Mouse (Mus musculus): ENCODE measurements around the gene Fpgs. TPM values are rescaled to one million over a fixed set of nuclear protein-coding genes. Genes with fewer than 3 reads are reported as not detected.
A peak's percentile ranks its signal among the peaks of the same experiment; 100 is the strongest.

The Fpgs gene
- 10 to 100 TPM in 1 of 2 experiments, 1 to 10 TPM in 1; 9.3 to 11.0 TPM for total RNA-seq (2021)

DNA sequence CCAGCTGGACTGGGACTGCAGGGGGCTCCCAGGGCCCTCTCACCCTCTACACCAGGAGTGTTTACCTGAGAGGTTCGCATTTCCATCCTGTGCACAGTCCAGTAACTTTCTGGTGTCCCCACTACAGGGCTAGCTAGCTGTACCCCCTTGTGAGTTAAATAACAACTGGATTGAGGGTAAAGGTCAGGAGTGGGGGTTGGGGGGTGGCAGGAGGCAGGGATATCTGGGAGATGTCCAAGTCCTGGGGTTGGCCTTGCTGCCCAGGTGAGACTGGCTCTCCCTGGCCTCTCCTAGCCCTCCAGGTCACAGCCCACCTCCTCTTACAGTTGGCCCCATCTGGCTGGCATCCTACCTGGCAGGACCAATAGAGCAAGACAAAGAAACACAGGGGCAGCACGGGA lies at the start of gene Fpgs:
Gene Fpgs, minus strand, starts transcription at position 125 of the 401 bp plus-strand sequence.
- no peak for DNase-seq

DNA sequence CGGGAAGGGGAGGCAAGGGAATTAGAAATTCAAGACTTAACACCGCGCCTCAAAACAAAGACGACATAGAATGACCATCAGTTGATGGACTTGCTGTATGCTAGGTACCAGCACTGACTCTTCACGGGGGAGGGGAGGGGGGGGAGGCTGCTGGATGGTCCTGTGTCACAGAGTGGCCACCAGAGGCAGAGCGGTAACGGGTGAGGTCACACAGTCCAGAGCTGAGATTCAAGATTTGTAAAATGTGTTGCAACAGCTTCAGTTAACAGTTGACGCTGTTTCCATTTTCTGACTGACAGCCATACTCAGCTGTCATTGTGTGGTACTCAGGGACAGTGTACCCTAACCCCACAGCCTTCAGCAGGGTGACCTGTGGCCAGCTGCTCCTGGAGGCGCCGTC lies 48.2 kb upstream of the Fpgs start:
- no peak for DNase-seq

DNA sequence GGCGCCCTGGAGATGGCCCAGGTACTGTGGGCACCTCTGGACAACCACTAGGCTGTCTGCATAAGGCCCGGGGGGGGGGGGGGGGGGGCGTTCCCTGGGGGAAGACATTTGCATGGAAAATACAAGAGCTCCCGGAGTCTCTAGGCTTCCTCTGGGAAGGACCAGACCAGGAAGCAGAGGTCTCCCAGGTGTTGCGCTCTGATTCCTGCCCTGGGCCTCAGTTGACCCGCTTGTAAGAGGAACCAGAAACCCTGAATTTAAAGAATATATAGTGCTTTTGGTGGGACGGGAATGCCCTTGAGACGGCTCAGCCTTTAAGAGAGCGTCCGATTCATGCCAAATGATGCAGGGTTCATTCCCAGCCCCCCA lies 47.7 kb upstream of the Fpgs start:
- DNase-seq = no peak

DNA sequence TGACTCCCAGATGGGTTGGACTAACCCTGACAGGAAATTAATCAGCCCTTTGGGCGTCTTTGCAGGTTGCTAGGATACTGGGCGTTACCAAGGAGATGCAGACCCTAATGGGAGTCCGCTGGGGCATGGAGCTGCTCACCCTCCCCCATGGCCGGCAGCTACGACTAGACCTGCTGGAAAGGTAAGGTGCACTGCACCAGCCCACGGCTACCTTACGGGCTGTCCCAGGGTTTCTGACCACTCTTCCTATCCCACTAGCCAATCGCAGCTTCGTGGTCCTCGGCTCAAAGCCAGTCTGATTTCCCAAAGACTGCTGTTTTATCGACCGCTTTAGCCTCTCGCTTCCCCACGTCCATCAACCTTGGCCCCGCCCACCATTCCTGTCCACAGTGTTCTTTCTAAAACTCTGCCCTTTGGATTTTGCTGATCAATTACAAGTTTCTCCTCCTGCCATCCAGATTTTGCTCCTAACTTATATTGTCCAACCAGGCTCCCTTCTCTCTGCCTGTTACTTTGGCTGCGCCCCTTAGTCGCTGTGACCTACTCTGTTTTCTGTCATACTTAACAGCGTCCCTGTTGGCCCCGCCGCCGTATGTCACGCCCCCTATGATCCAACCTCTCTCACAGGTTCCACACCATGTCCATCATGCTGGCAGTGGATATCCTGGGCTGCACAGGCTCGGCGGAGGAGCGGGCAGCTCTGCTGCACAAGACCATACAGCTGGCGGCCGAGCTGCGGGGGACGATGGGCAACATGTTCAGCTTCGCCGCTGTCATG lies 47.1 kb upstream of the Fpgs start:
- no peak for DNase-seq

DNA sequence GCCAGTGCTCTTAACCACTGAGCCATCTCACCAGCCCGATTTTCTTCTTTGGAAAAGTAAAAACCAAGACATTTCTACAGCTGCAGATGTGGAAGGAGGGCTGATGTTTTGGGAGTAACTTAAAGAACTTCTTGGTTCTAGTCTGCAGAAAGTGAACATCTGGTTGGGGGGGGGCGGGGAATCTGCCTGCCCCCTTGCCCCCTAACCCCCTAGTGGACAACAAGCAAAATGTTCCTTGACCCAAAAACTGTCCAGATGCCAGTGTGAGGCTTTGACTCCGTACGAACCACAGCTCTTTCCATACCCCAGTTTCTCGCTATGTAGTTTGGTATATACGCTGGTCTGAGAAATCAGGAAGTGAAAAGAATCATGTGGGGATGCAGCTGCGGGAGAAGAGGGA lies 46.3 kb upstream of the Fpgs start:
- no peak for DNase-seq

DNA sequence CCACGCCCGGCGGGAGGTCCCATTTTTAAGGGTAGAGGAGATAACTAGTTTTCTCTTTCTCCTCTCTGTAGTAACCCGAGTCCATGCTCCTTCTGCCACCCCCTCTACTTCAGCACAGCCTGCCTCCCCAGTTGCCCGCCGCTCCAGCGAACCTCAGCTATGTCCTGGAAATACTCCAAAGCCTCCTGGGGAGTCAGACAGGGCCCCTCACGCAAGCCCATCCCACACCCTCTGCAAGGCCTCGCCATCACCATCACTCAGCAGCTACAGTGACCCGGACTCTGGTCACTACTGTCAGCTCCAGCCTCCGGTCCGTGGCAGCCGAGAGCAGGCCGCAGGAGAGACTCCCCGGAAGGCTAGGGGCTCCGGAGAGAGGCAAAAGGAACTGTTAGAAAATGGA lies 45.1 kb upstream of the Fpgs start:
- no peak for DNase-seq

DNA sequence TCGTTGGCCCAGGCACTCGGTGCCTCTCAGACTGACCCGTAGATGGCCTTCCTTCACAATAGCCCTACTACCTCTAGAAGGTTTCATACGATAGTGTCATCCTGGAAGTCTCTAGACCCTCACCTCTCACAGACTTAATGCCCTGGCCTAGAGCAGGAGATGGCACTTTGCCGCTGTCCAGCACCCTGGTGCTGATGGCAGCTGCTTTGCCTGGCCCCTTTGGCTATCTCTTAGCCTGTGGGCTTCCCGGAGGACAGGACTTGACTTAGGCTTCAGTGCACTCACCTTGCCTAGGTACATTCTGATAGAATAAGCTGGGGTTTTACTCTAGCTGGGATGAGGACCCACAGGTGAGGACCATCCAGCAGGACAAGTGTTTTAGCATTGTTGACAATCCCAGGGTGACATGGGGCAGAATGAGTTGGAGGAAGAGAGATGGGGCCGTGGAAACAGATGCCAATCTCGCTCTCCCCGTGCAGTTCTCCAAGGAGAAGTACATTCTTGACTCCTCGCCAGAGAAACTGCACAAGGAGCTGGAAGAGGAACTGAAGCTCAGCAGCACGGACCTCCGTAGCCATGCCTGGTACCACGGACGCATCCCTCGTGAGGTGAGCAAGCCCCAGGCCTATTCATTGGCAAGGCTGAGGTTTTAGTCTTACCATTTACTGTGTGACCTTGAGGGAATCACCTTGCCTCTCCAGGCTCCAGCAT lies 40.5 kb upstream of the Fpgs start:
- no peak for DNase-seq

DNA sequence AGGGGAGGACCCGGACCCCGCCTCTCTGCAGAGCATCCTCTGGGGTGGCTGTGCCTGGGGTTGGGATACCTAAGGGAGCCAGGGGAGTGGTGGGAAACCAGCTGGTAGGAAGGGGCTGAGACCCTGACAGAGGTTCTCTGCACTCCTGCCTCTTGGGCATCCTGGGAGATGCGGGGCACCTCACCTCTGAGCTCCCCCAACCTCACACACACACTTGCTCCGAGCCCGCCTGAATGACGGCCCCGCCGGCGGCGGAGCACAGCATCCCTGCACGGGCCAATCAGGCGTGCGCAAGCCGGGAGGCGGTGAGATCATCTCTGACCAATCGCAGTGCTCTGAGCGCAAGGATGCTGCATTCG lies 38.2 kb upstream of the Fpgs start:
- DNase-seq = peak; percentile 83 to 86

DNA sequence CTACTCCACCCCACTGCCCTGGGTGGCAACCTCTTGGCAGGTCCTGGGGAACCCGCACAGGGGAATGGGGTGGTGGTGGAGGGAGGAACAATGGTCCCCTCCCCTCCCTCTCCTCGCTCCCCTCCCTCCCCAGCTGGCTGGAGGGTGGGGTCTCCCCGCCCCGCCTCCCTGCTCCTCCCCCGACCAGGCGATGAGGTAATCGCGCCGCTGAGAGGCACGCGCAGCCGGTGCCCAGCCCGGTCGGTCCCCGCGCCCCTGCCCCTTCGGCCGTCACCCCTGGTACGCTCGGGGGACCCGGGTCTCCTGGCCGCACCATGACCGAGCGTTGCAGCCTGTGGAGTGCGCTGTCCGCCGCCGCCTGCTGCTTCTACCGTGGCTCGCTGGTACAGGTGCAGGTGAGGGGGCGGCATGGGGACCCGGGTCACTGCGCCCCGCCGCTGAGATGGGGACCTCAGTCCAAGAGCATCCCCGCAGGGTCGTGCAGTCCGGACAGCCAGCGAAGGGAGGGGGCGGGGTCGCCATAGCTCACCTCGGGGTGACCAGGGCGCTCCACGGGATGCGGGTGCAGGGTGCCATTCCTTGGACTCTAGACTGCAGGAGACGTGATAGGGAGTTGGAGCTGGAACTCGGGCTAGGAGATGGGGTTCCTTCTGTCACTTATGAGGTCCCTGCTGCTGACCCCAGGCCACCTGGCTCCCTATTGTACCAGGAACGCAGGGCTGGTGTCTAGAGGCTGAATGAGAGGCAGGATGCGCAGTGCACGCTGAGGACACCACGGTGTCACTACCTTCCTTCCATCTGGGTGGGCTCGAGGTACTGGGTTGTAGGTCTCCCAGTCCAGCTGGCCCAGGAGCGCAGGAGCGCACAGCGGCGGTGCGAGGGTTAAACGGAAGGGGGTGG lies 37.6 kb upstream of the Fpgs start:
- DNase-seq = peak; percentile 49 to 71

DNA sequence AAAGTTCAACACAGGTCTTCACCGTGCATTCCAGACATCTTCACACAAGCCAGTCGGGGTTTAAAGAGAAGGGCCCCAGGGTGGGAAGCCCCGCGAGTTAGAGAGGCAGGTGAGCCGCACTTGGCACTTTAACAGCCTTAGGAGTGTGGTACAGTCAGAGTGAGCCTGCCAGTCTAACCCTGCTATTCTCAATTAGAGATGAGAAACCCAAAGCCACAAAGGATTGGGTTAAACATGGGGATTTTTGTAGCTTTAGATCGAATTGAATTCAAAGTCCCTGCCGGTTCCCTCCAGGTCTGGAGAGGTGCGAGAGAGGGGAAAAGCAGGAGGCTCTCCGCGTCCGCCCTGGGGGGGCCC lies 36.9 kb upstream of the Fpgs start, which contains the start of gene 6330409D20Rik:
Gene 6330409D20Rik, minus strand, starts transcription at position 101 of the 357 bp plus-strand sequence.
- no peak for DNase-seq

DNA sequence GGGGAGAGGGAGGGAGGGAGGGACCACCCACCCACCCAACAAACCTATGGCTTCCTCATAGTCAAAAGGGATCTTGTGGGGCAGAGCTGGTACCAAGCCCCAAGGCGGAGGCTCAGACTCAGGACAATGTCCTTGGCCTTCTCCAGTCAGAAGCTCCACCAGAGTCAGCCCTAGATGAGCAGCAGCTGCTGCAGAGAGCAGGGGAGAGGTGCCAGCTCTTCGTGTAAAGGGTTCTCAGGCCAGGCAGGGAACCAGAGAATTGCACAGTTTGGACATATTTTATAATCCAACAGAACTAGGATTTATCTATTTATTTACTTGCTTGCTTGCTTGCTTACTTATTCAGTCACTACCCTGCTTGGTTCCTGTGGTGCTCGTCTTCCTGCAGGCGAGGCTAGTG lies 35.4 kb upstream of the Fpgs start:
- no peak for DNase-seq

DNA sequence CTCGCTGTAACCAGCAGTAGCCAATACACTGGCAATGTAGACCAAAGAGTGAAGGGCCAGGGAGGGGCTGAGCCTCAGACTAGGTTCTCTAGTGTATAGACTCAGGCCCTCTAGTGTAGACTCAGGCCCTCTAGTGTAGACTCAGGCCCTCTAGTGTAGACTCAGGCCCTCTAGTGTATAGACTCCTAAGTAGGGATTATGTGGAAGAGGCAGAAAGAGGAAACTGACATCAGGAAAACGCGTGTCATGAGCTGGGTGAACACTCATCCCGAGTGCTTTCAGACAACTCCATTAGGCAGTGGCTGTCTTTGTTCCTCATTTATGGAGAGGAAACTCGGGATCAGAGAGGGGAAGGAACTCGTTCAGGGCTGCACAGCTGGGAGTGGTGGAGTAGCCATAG lies 33.1 kb upstream of the Fpgs start:
- no peak for DNase-seq

DNA sequence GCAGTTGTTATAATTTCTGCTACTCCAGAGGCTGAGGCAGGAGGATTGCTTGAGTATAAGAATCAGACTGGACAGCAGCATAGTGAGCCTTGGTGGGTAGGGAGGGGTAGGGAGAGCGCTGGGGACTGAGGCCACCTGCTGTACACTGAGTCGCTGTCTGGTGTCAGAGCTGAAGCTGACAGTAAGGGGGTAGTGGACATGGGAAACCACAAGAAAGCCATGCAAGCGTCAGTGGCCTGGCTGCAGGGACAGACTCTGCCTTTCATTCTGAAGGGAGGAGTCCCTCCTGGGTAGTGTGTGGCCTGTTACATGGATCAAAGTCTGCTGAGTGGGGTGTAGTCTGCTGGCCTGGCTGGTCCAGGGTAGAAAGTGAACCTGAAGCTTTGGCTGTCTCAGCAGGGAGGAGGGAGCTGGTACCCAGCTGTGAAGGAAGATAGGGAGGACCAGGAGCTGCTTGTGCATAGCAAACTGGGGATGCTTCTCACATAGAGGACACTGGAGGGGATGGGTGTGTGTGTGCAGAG lies 32.4 kb upstream of the Fpgs start:
- DNase-seq = no peak

DNA sequence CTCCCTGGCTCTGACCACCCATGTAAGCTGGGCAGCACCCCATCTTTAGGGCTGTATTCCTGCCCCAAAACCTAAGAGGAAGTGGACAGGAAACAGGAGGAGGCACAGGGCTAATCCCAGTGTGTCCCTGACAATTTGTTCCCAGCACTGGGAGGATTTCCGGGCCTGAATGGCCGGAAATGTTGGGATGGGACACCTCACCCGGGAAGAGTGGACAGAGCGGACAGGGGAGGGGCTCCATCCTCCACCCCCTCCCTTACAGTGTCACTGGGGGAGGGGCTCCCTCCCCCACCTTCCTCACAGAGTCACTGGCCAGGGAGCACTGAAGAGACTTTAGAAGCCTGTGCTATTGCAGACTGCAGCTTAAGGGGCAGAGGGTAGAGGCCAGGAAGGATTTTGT lies 31.0 kb upstream of the Fpgs start:
- DNase-seq = no peak

DNA sequence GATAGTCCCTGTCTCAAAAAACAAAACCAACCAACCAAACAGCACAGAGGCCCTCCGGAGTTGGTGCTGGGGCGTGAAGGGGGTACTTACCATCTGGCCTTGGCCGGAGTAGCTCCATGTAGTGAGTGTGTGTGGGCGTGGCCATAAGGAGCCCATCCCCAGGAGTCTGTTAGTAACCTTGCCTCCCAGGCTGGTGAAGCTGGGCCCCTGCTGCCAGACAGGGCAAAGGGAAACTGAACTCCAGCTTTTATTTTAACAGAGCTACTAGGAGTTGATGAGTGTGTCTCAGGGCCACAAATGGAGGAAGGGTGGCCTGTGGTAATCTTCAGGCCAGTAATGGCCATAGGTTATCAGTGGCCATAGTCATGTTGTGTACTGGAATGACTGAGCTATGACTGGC lies 30.5 kb upstream of the Fpgs start:
- no peak for DNase-seq

DNA sequence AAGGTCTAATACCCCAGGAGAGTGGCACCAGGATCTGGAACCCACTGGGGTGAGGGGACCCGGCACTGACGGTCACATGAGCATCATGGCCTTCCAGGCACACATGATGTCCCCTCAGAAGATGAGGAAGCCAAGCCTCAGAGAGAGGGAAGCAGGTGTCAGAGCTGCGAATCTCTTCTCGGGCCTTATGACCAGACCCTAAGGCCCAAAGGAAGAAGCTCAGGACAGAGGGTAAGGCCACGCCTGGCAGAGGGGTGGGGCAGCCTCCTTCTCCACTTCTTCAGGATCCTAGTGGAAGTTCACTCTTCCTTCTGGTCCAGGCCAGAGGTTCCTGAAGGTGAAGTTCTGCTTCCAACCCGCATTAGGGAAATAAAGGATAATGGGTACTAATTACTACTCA lies 28.8 kb upstream of the Fpgs start:
- no peak for DNase-seq

DNA sequence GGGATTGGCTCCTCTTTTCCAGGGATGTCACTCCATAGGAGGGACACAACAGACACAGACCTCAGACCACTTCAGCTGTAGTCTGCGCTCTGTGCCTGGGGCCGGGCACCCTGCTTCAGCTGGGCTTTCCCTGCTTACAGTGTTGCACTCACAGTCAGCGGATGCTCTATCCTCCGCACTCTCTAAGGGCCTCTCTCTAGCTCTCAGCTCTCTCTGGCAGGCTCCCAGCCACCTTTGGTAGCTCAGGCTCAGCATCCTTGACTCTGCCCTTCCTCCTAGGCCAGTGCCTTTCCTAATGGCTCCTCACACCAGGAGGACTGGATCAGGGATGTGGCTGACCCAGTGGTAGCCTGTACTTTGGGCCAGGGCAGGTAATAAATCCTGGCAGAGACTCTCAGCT lies 28.0 kb upstream of the Fpgs start:
- DNase-seq = no peak

DNA sequence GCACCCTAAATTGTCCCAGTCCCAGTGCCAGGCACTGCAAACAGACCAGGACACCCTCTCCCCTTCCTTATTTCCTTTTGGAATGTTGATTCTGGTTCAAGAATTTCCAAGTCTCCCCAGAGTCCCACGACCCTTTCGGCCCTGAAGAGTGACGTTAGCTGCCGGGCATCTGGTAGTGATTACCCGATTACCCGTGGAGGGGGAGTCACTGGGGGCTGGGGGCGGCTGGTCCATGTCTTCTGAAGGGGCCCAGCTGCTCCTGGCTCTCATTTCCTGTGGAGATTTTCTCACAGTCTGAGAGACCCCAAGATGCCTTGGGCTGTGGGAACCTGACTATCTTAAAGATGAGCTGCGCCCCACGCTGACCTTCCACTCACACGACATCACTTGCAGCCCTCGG lies 26.9 kb upstream of the Fpgs start:
- DNase-seq = no peak

DNA sequence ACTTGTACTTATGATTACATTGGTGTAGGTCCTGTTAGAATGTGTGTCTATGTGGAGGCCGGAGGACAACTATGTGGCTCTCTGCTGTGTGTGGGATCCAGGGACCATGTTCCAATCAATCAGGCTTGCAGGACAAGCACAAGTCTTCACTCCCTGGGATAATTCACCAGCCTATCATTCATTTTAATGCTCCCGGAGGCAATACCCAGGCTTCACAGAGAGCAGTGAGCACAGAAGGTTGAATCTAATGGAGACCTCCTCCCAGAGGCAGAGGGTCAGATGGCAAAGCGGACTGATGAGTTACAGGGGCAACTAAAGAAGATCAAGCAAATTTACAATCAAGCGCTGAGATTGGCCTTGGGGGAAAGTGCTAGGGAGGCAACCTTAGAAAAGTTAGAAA lies 25.6 kb upstream of the Fpgs start:
- no peak for DNase-seq

DNA sequence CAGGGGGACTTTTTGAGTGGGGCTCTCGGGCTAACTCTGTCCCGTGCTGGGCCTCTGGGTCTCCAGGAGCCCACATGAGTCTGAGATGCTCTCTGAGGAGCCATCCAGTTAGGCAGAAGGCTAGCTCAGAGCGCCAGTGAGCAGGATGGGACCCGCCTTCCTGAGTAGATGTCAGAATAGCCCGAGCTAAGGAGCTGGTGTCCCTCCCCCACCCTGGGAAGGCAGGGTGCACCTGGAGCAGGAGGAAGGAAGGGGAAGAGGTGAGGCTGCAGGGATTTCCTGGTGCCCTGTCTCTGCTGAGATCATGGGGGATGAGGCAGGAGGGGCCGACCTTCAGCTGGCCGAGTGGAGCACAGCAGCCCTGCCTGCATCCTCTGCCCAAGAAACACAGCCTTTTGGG lies 24.5 kb upstream of the Fpgs start:
- DNase-seq = no peak

DNA sequence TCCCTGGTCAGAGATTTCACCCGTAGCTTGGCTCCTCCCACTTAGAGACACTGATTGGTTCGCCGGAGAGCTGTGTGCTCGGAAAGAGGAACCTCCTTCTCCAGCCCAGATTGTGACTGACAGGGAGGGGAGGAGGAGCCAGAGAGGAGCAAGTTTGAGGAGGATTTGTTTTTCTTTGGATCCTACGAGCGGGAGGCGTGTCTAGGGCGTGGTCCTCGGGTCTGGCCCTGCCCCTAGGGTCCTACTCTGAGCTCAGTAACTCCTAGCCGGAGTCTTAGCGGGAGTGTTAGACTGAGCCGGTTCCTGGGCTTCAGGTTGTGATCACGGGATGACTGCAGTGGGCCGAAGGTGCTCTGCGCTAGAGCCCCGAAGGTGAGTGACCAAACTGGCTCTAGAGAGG lies 23.5 kb upstream of the Fpgs start:
- peak; percentile 78 to 83 for DNase-seq

DNA sequence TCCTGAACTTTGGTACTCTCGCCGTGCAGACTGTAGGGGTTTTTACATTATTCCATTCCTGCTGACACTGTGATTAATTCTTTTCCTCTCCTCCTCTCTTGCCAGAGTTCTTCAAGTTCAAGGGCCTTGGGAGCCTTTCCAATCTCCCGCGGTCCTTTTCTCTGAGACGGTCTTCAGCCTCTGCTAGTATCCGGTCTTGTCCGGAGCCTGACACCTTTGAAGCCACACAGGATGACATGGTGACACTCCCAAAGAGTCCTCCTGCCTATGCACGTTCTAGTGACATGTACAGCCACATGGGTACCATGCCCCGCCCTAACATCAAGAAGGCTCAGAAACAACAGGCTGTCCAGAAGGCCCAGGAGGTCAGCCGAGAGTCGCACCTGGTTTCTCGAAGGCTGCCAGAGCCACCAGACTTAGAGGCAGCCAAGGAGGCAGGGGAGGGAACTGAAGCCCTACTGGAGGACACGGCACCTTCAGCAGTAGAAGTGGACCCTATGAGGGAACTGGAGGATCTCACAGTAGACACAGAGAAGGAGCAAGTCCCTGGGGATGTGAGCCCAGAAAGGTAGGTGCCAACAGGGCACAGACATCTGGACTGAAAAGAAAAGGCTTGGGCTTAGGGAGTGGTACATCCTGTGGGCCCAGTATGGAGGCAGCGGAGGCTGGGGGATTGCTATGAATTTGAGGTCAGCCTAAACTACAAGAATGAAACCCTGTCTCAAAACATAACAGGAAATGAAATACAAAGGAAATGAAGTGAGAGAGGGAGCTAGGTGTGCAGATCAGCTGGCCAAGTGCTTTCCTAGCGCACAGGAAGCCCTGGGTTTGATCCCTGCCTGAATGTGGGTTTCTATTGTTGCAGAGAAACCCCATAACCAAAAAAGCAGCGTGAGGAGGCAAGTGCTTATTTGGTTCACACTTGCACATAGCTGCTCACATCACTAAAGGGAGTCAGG lies 21.2 kb upstream of the Fpgs start:
- DNase-seq = no peak

All from layer of hippocampus, postnatal 36 days (tissue).